Mouse (Mus musculus): ENCODE data around the gene Pi4kb.
A peak's percentile ranks its signal among the peaks of the same experiment; 100 is the strongest.

Pi4kb gene

GRCm38 (mm10) chr3:94958295-94958694 lies 16.2 kb upstream of the Pi4kb start:
- DNase-seq, result no peak

- no peak for DNase-seq
Observed at GRCm38 (mm10) chr3:94959871-94960270, 14.7 kb upstream of the Pi4kb start.

GRCm38 (mm10) chr3:94960322-94960721 lies 14.2 kb upstream of the Pi4kb start:
- DNase-seq, result no peak

- DNase-seq, result no peak
Observed at GRCm38 (mm10) chr3:94964989-94965388, 9.5 kb upstream of the Pi4kb start.

DNA sequence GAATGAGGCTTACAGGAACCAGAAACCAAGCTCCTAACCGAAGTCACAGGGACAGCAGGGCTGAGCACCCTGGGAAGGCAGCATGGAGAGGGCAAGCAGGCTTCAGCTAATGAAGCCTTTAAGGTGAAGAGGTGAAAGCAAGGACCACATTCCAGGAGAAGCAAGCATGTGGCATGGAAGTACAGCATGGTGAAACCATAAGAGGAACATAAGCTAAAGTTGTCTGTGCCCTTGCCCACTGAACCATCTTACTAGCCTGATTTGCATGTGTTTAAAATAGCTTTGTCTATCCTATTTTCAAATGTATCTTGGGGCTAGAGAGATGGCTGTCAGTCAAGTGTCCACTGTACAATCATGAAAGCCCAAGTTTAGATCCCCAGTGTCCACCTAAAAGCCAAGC lies 8.7 kb upstream of the Pi4kb start:
- no peak for DNase-seq

DNA sequence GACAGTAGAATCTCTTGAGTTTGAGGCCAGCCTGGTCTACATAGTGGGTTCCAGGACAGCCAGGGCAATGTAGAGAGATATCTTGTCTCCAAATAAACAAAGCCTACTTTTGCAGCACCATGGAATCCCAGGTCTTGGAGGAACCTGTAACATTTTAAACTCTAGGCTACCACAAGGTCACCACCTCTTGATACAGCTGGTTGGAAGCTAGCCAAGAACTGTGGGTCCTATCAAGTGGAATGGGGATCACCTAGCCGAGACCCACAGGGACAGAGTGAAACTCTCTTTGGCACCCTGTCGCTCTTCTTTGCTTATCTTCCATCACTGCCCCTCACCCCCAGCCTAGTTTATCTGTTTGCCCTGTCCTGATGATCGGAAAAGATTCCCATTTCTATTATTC lies 2.0 kb upstream of the Pi4kb start:
- no peak for DNase-seq

- DNase-seq, result no peak
Observed at GRCm38 (mm10) chr3:94973620-94974019, 911 bp upstream of the Pi4kb start.

- no peak for DNase-seq
Observed at GRCm38 (mm10) chr3:94974026-94974527, 454 bp upstream of the Pi4kb start.

- no peak for DNase-seq
Observed at GRCm38 (mm10) chr3:94984312-94984711, 9.8 kb downstream of the Pi4kb start.

DNA sequence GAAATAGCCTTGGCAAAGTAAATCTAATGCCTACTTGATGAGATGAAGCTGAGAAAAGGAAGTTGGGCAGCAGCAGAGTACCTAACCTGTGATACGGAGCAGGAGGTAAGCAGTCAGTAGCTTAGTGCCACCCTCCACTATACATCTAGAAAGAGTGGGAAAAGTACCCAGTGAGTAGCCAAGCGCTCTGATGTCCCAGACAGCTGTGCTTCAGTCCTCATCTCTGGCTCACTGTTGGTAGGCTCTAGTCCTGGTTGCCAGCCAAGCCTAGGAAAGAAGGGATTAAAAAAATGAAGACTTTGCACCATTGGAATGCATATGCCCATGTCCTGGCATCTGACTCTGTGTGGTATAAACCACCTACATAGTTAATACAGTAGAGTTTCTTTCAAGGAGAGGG lies 11.0 kb downstream of the Pi4kb start:
- DNase-seq, result no peak

DNA sequence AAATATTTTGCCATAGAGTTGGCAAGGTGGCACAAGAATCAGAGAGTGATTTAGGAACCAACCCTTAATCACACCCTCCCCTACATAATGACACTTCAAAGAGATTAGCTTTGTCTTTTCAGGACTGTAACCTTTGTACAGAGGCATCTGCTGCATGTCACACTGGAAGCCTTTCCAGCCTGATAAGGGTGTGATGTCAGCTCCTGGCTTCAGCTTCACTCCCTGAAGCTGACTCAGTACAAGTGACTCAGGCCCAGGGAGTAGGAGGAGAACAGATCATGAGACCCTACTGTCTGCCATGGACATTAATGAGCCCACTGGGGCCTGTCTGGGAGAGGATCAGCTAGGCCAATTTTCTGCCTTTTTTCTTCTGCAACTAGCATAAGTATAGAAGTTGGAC lies 13.0 kb downstream of the Pi4kb start:
- DNase-seq, result peak; percentile 48

- DNase-seq, result no peak
Observed at GRCm38 (mm10) chr3:94989159-94989761, 14.7 kb downstream of the Pi4kb start.

DNA sequence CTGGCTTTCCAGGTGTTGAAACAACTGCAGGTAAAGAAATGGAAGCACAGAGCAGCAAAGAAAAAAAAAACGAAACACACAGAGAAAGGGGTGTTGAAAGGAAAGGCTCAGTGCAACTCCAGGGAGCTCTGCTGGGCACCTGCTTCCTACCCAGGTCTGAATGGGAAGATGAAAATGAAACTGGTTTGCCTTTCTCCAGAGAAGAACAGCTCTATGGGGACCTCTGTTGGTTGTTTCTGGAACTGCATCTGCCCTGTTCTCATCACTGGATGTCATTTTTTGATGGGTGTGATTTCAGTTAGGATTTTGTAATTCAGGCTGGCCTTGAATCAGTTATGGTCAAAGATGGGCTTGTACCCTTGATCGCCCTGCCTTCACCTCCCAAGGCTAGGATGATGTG lies 22.4 kb downstream of the Pi4kb start:
- DNase-seq, result peak; percentile 75

DNA sequence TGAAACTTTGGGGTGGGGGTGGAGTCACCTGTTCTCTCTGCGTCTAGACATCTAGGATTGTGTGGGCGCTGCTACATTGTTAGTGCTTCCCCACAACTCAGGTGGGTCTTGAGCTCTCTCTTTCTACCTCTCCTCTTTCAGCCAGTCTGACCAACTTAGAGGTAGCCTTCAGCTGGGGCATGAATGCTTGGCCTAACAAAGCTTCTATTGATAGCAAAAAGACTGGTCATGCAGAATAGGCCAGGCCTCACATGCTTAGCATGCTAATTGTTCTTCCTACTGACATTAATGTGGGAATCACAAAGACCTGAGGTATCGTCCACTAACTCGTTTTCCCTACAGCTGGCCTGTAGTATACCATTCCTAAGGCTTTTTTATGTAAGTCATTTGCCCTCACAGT lies 28.0 kb downstream of the Pi4kb start:
- no peak for DNase-seq

DNA sequence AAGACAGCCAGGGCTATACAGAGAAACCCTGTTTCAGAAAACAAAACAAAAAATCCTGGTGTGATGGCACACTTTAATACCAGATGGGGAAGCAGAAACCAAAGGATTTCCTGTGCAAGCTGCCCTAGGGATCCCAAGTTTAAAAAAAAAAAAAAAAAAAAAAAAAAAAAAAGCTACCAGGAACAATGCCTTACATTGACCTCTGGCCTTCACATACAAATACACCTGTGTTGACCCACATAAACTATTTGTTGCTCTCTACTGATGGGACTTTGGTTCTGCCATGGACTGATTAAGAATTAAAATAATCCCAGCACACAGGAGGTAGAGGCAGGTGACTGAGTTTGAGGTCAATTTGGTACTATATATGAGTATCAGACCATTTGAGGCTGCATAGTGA lies 28.7 kb downstream of the Pi4kb start:
- DNase-seq, result no peak

DNA sequence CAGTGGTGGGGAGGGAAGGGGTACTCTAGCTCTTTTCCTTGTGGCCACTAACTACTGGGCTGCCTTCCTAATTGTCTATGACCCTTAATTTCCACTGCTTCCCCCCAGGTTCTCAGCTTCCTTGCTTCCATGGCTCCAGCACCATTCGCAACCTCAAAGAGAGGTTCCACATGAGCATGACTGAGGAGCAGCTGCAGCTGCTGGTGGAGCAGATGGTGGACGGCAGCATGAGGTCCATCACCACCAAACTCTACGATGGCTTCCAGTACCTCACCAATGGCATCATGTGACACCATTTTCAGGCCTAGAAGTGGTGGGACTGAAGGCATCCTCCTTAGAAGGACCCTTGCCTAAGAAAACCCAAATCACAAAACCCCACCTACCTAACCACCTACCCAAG lies 31.1 kb downstream of the Pi4kb start:
- no peak for DNase-seq

- no peak for DNase-seq
Observed at GRCm38 (mm10) chr3:95007706-95008105, 33.2 kb downstream of the Pi4kb start.

GRCm38 (mm10) chr3:95010396-95010795 lies 35.9 kb downstream of the Pi4kb start:
- DNase-seq, result no peak

GRCm38 (mm10) chr3:95012982-95013381 lies 38.5 kb downstream of the Pi4kb start:
- no peak for DNase-seq

- DNase-seq, result no peak
Observed at GRCm38 (mm10) chr3:95013699-95014427, 39.3 kb downstream of the Pi4kb start.

DNA sequence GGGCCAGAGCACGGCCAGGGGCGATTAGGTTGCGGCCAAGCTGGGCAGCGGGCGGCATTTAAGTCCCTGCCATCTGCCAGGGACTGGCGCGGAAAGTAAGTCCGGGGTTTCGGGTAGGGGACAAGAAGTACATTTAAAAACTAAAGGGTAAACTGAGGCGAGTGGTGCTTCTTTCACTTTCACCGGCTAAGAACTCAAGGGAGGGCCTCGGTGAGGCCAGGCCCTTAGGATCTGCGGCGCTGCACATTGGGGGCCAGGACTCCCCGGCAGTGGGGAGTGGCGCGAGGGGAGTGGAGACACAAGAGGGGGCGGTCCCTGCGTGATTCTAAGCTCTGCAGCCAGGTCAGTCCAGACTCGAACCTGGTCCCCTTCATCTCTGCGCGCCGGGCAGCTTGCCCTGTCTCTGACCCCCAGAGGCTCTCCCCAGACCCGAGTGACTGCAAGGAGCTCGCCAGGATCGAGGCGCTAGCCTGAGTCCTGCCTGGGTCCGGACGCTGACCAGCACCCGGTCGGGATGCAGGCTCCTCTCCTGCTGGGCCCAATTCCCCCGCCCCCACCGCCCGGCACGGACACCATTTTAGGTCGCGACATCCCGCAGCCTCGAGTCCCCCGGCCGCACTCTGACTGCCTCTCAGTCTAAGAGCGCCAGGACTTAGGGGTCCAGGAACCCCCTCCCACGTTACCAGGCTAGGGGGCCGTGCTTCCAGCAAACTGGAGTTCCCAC lies 40.1 kb downstream of the Pi4kb start:
- peak; percentile 39 for DNase-seq

- peak; percentile 100 for DNase-seq
Observed at GRCm38 (mm10) chr3:95015337-95015872, 40.9 kb downstream of the Pi4kb start, which contains the start of gene Zfp687. Zfp687 (minus strand) TSS chr3:95015448.

DNA sequence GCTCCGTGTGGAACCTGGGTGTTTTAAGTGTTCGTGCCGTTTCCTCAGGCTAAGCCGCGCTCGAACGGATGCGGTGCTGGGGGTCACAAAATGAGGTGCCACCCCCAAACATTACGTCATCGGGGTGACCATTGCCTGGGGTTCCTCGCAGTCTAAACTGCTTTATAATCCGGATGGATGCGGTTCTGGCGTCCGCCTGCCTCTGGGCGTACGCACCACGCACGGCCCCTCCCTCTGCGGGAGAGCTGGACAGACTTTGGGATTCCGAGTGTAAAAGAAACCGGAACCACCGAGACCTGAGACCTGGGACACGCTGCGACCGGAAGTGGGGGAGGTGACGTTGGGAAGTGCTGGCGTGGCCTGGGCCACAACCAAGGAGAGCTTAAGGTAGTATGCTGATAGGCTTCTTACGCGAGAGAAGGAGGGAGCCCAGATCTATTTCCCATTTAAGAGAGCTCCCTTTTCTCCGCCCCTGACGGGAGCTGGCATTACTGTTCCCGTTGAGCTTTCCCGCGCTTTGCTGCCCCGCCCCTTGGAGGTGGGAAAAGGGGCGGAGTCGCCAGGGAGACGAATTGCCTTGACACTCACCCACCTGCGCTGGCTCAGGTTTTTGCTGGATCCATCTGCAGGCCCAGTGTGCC lies 41.5 kb downstream of the Pi4kb start:
- peak; percentile 96 for DNase-seq

Data from right cerebral cortex, adult 18-20 months (tissue).